Mouse (Mus musculus) forebrain, embryonic 13.5 days (tissue): ENCODE measurements at regions not wholly inside any gene's neighbourhood (a gene's known extent, or its start where the extent isn't known, plus 50 kb on each side); places are given as distances from the start of the nearest gene placed in this dataset.

ENCODE experiments used
- ATAC-seq: fragments of 200-750 bp; cut with Nextera tagmentation; 2 replicates; pipeline ENCODE4 v1.8.0; 2017
- H3K27ac ChIP-seq: fragments of 300-500 bp; sonication (generic); 2 replicates; pipeline ENCODE4 v1.5.1; 2015; ENCODE audit warnings: inconsistent platforms, mild to moderate bottlenecking, moderate library complexity
- H3K27me3 ChIP-seq: fragments of 300-500 bp; sonication (generic); 2 replicates; pipeline ENCODE4 v1.6.1; 2015; ENCODE audit warnings: mild to moderate bottlenecking, inconsistent platforms
- H3K36me3 ChIP-seq: fragments of 300-500 bp; sonication (generic); 2 replicates; pipeline ENCODE4 v1.6.1; 2015; ENCODE audit warnings: mild to moderate bottlenecking, inconsistent platforms; ENCODE audit not compliant: poor library complexity, severe bottlenecking
- H3K4me1 ChIP-seq: fragments of 300-500 bp; sonication (generic); 2 replicates; pipeline ENCODE4 v1.6.1; 2015; ENCODE audit warnings: inconsistent platforms
- H3K4me2 ChIP-seq: fragments of 300-500 bp; sonication (generic); 2 replicates; pipeline ENCODE4 v1.6.1; 2015; ENCODE audit warnings: inconsistent platforms, mild to moderate bottlenecking, moderate library complexity
- H3K4me3 ChIP-seq: fragments of 300-500 bp; sonication (generic); 2 replicates; pipeline ENCODE4 v1.5.1; 2015; ENCODE audit warnings: mild to moderate bottlenecking, inconsistent platforms
- H3K9ac ChIP-seq: fragments of 300-500 bp; sonication (generic); 2 replicates; pipeline ENCODE4 v1.6.1; 2015; ENCODE audit warnings: mild to moderate bottlenecking, inconsistent platforms
- H3K9me3 ChIP-seq: fragments of 300-500 bp; sonication (generic); replicated peaks from 2 replicates; pipeline ENCODE4 v1.6.1; 2016; ENCODE audit warnings: inconsistent platforms
- WGBS: fragments of 180-500 bp; shearing (Covaris S2); methylation state at CpG from one replicate; pipeline ENCODE4 v1.1.7; 2015; 5-methylcytosine and 5-hydroxymethylcytosine counted together

- Histone ChIP-seq H3K36me3 (no peaks in the 10 kb centered on the region), H3K4me3 (no peak overlapping the region), H3K9ac (no peak overlapping the region), H3K27ac (no peak overlapping the region), H3K4me2 (no peak overlapping the region), H3K27me3 (no peaks in the 10 kb centered on the region), H3K4me1 (no peaks in the 10 kb centered on the region), H3K9me3 (no peaks in the 10 kb centered on the region)
- ATAC-seq: no peak
These were observed 207.2 kb upstream of the Dmd start for GRCm38 (mm10) chrX:82741478-82741877.

GRCm38 (mm10) chrX:82764204-82764603 lies 184.5 kb upstream of the Dmd start:
- no peak for ATAC-seq
- no peak overlapping the region for H3K27ac ChIP-seq
- no peak overlapping the region for H3K4me3 ChIP-seq
- no peak overlapping the region for H3K4me2 ChIP-seq
- H3K9me3 ChIP-seq: no peaks in the 10 kb centered on the region
- H3K9ac ChIP-seq: no peak overlapping the region
- 32% methylated on average over 2 of the region's 2 CpGs for WGBS
- no peaks in the 10 kb centered on the region for H3K27me3 ChIP-seq
- H3K4me1 ChIP-seq: no peaks in the 10 kb centered on the region
- no peaks in the 10 kb centered on the region for H3K36me3 ChIP-seq

GRCm38 (mm10) chrX:82809171-82809570 lies 139.5 kb upstream of the Dmd start:
- H3K9ac ChIP-seq: no peak overlapping the region
- no peaks in the 10 kb centered on the region for H3K4me1 ChIP-seq
- H3K36me3 ChIP-seq: no peaks in the 10 kb centered on the region
- H3K4me3 ChIP-seq: no peak overlapping the region
- 12% methylated on average over 2 of the region's 2 CpGs for WGBS
- ATAC-seq: no peak
- H3K27me3 ChIP-seq: no peaks in the 10 kb centered on the region
- no peak overlapping the region for H3K4me2 ChIP-seq
- H3K27ac ChIP-seq: no peak overlapping the region
- no peaks in the 10 kb centered on the region for H3K9me3 ChIP-seq

- ATAC-seq: 0 out of 2 replicates have a peak, but pooled peaks have one; percentile 33
- Histone ChIP-seq H3K4me1 (no peaks in the 10 kb centered on the region), H3K27me3 (no peaks in the 10 kb centered on the region), H3K9ac (no peak overlapping the region; the same call in 1 of the 2 replicates), H3K4me2 (peak overlapping the region; percentile 52), H3K9me3 (no peaks in the 10 kb centered on the region), H3K27ac (no peak overlapping the region), H3K4me3 (peak overlapping the region; percentile 26), H3K36me3 (no peaks in the 10 kb centered on the region)
- 29% methylated on average over 11 of the region's 11 CpGs for WGBS
These were observed 134.1 kb upstream of the Dmd start for GRCm38 (mm10) chrX:82814618-82815017.

- no peak for ATAC-seq
- Histone ChIP-seq H3K27ac (no peak overlapping the region), H3K27me3 (no peaks in the 10 kb centered on the region), H3K4me1 (no peaks in the 10 kb centered on the region), H3K4me3 (no peak overlapping the region), H3K4me2 (no peak overlapping the region), H3K9me3 (no peaks in the 10 kb centered on the region), H3K9ac (no peak overlapping the region), H3K36me3 (no peaks in the 10 kb centered on the region)
- WGBS: 41% methylated on average over 4 of the region's 4 CpGs
These were observed 131.6 kb upstream of the Dmd start for GRCm38 (mm10) chrX:82817045-82817444.

GRCm38 (mm10) chrX:82823606-82824005 lies 125.1 kb upstream of the Dmd start:
- no peak overlapping the region for H3K4me3 ChIP-seq
- 39% methylated on average over 5 of the region's 5 CpGs for WGBS
- no peaks in the 10 kb centered on the region for H3K4me1 ChIP-seq
- no peak for ATAC-seq
- H3K27me3 ChIP-seq: no peaks in the 10 kb centered on the region
- no peak overlapping the region for H3K9ac ChIP-seq
- H3K27ac ChIP-seq: no peak overlapping the region
- no peak overlapping the region for H3K4me2 ChIP-seq
- H3K9me3 ChIP-seq: no peaks in the 10 kb centered on the region
- no peaks in the 10 kb centered on the region for H3K36me3 ChIP-seq

- no peak for ATAC-seq
- Histone ChIP-seq H3K36me3 (no peaks in the 10 kb centered on the region), H3K4me1 (no peaks in the 10 kb centered on the region), H3K9ac (no peak overlapping the region), H3K9me3 (no peaks in the 10 kb centered on the region), H3K4me3 (no peak overlapping the region), H3K27me3 (no peaks in the 10 kb centered on the region), H3K4me2 (no peak overlapping the region), H3K27ac (no peak overlapping the region)
- WGBS: 60% methylated on average over 1 of the region's 1 CpGs
These were observed 82.6 kb upstream of the Dmd start for GRCm38 (mm10) chrX:82866116-82866515.
